Mouse (Mus musculus): Measurements from ENCODE around the gene Lamb3.

- TF ChIP-seq POLR2A (IDR thresholded peaks at IDR 0.05; ENCODE audit: low read depth, low read length): no peak
- peak; percentile 97 for TF ChIP-seq CTCF (conservative IDR thresholded peaks at IDR 0.05; ENCODE audit: insufficient read depth, insufficient read length, low read depth, low read length)
Observed at GRCm38 (mm10) chr1:193208178-193208577, 679 bp downstream of the Lamb3 start.
